Mouse (Mus musculus): ENCODE data around the gene Cdk5rap3. TPM values are rescaled to one million over a fixed set of nuclear protein-coding genes. Genes with fewer than 3 reads are reported as not detected.

The Cdk5rap3 gene
- polyA plus RNA-seq, 1 experiment from 2014 or later: 39.6 TPM

Other genes with a start within 250 kb of the Cdk5rap3 start
- gene Snx11, start 138.9 kb downstream of the Cdk5rap3 start, polyA plus RNA-seq (2015; fragmentation: Nextera tagmentation; extraction: Ambion mirVana): 9.7 and 10.6 TPM in 2 replicates
- gene Cbx1, start 127.4 kb downstream of the Cdk5rap3 start, polyA plus RNA-seq (2015; fragmentation: Nextera tagmentation; extraction: Ambion mirVana): 47.5 and 51.9 TPM in 2 replicates
- gene Nfe2l1, start 86.5 kb downstream of the Cdk5rap3 start, polyA plus RNA-seq (2015; fragmentation: Nextera tagmentation; extraction: Ambion mirVana): 19.2 and 20.2 TPM in 2 replicates
- gene Copz2, start 66.6 kb downstream of the Cdk5rap3 start, polyA plus RNA-seq (2015; fragmentation: Nextera tagmentation; extraction: Ambion mirVana): 19.7 and 20.0 TPM in 2 replicates
- gene Prr15l, start 11.6 kb upstream of the Cdk5rap3 start, polyA plus RNA-seq (2015; fragmentation: Nextera tagmentation; extraction: Ambion mirVana): 4.4 and 5.2 TPM in 2 replicates
- 652 and 660 TPM in 2 replicates for gene Pnpo, start 27.5 kb upstream of the Cdk5rap3 start, polyA plus RNA-seq (2015; fragmentation: Nextera tagmentation; extraction: Ambion mirVana)
- 13.0 and 15.3 TPM in 2 replicates for gene Sp2, start 66.5 kb upstream of the Cdk5rap3 start, polyA plus RNA-seq (2015; fragmentation: Nextera tagmentation; extraction: Ambion mirVana)
- gene Sp6, start 96.9 kb upstream of the Cdk5rap3 start, polyA plus RNA-seq (2015; fragmentation: Nextera tagmentation; extraction: Ambion mirVana): 0.05 and 0.08 TPM in 2 replicates
- gene Scrn2, start 113.4 kb upstream of the Cdk5rap3 start, polyA plus RNA-seq (2015; fragmentation: Nextera tagmentation; extraction: Ambion mirVana): 10.0 and 11.2 TPM in 2 replicates
- gene Lrrc46, start 124.9 kb upstream of the Cdk5rap3 start, polyA plus RNA-seq (2015; fragmentation: Nextera tagmentation; extraction: Ambion mirVana): 0.29 and 0.38 TPM in 2 replicates
- gene Mrpl10, start 125.1 kb upstream of the Cdk5rap3 start, polyA plus RNA-seq (2015; fragmentation: Nextera tagmentation; extraction: Ambion mirVana): 45.7 and 51.4 TPM in 2 replicates
- 2.3 and 2.7 TPM in 2 replicates for gene Osbpl7, start 134.1 kb upstream of the Cdk5rap3 start, polyA plus RNA-seq (2015; fragmentation: Nextera tagmentation; extraction: Ambion mirVana)
- gene Tbx21, start 198.8 kb upstream of the Cdk5rap3 start, polyA plus RNA-seq (2015; fragmentation: Nextera tagmentation; extraction: Ambion mirVana): not detected in 2 replicates
- gene Tbkbp1, start 235.0 kb upstream of the Cdk5rap3 start, polyA plus RNA-seq (2015; fragmentation: Nextera tagmentation; extraction: Ambion mirVana): 1.0 and 1.1 TPM in 2 replicates